Comparison of ENCODE assay signal across 9 mouse cellular contexts in the genomic region with DNA sequence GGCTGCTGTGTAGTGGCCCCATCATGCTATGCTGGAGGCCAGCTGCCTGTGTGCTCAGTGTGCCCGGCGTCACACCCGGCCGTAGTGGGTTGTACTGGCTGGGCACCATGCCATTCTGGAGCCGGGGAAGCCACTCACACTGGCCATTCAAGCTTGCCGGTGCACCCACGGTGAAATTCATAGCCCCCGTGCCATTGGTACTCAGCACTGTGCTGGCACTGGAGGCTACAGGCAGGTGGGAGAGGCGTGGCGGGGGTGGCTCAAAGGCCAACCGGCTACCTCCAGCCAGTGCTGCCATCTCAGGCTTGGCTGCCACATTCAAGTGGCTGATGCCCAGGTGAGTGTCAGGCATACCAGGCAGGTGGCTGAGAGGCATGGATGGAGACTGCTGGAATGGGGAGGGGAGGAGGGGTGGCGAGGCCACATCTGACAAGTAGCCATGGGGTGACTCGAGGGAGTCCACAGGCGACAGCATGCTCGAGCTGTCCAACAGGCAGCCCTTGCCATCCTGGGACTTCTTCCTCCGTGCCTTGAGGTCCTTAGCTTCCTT. TPM values are rescaled to one million over a fixed set of nuclear protein-coding genes. Genes with fewer than 3 reads are reported as not detected.
DNase-seq lines count a peak whose midpoint lies in the region; ATAC-seq and TF ChIP-seq lines count a peak whose summit lies in the region.
"Had no signal": no experiment of that assay in that cellular context is flagged by ENCODE, and none has a peak within 500 bp of the region (broad histone marks: within the 10 kb centered on the region; RNA-seq: fewer than 3 reads in every experiment).

No protein-coding gene starts in this region.

- no peak for TF ChIP-seq CTCF in liver, postnatal 0 days (IDR thresholded peaks at IDR 0.05; ENCODE audit: low read depth)

- ATAC-seq in liver, embryonic 12.5 days = peak; percentile 27; the same call in 1 of the 2 replicates
- no peak for ATAC-seq in liver, postnatal 0 days
- ATAC-seq in hindbrain, embryonic 11.5 days (ENCODE audit: low FRiP score) = no peak
- ATAC-seq in neural tube, embryonic 14.5 days (ENCODE audit: low read depth) = 0 out of 2 replicates have a peak, but pooled peaks have one; percentile 36

- peaks cover 27% of the 10 kb centered on the region for H3K4me1 ChIP-seq in liver, embryonic 12.5 days
- peaks cover 15% of the 10 kb centered on the region for H3K4me1 ChIP-seq in liver, postnatal 0 days (ENCODE audit: insufficient read depth)
- 0 out of 2 replicates have a peak, but pooled peaks cover 2% of the 10 kb centered on the region for H3K4me1 ChIP-seq in hindbrain, embryonic 11.5 days (replicated peaks; ENCODE audit: control insufficient read depth, insufficient read depth, low read length)
- peaks cover 29% of the 10 kb centered on the region for H3K4me1 ChIP-seq in limb, embryonic 10.5 days
- H3K4me1 ChIP-seq in neural tube, embryonic 14.5 days (ENCODE audit: control insufficient read depth, insufficient read depth, low read length) = no peaks in the 10 kb centered on the region

- DNase-seq in liver, postnatal 0 days = no peak
- DNase-seq in hindbrain, embryonic 11.5 days (ENCODE audit: low spot score) = no peak
- no peak for DNase-seq in limb, embryonic 10.5 days (ENCODE audit: low spot score)
- DNase-seq in left cerebral cortex, adult 8-10 months (ENCODE audit: low spot score in 2 of 2) = no peak
- no peak for DNase-seq in heart, postnatal 36 days
- DNase-seq: right cerebral cortex, postnatal 14 days had no signal

- H3K4me3 ChIP-seq in liver, embryonic 12.5 days = no peak overlapping the region
- H3K4me3 ChIP-seq in liver, postnatal 0 days (ENCODE audit: low read depth, low read length) = no peak overlapping the region
- no peak overlapping the region for H3K4me3 ChIP-seq in hindbrain, embryonic 11.5 days (ENCODE audit: low read depth, low read length)
- no peak overlapping the region for H3K4me3 ChIP-seq in limb, embryonic 10.5 days
- no peak overlapping the region for H3K4me3 ChIP-seq in neural tube, embryonic 14.5 days (ENCODE audit: low read depth, low read length)
- H3K4me3 ChIP-seq: heart, embryonic 13.5 days had no signal

- H3K27me3 ChIP-seq in liver, embryonic 12.5 days (replicated peaks) = no peaks in the 10 kb centered on the region
- H3K27me3 ChIP-seq in liver, postnatal 0 days (ENCODE audit: insufficient read depth, low read length) = no peaks in the 10 kb centered on the region
- no peaks in the 10 kb centered on the region for H3K27me3 ChIP-seq in hindbrain, embryonic 11.5 days (ENCODE audit: control insufficient read depth, insufficient read depth, low read length)
- H3K27me3 ChIP-seq in limb, embryonic 10.5 days (ENCODE audit: low read depth, poor library complexity, severe bottlenecking) = no peaks in the 10 kb centered on the region
- H3K27me3 ChIP-seq in neural tube, embryonic 14.5 days (ENCODE audit: control insufficient read depth, insufficient read depth, low read length) = no peaks in the 10 kb centered on the region
- H3K27me3 ChIP-seq: heart, embryonic 13.5 days had no signal

- 0 out of 2 replicates have a peak overlapping the region, but pooled peaks have one; percentile 10 for H3K27ac ChIP-seq in liver, embryonic 12.5 days
- no peak overlapping the region for H3K27ac ChIP-seq in liver, postnatal 0 days (ENCODE audit: low read depth)
- 0 out of 2 replicates have a peak overlapping the region, but pooled peaks have one; percentile 7 for H3K27ac ChIP-seq in hindbrain, embryonic 11.5 days (ENCODE audit: low read depth, low read length)
- H3K27ac ChIP-seq in limb, embryonic 10.5 days = peak overlapping the region; percentile 47
- H3K27ac ChIP-seq in neural tube, embryonic 14.5 days (ENCODE audit: low read depth, low read length) = no peak overlapping the region
- H3K27ac ChIP-seq: heart, embryonic 13.5 days had no signal

- no peaks in the 10 kb centered on the region for H3K9me3 ChIP-seq in liver, embryonic 12.5 days (replicated peaks)
- no peaks in the 10 kb centered on the region for H3K9me3 ChIP-seq in liver, postnatal 0 days (ENCODE audit: low read length)
- no peaks in the 10 kb centered on the region for H3K9me3 ChIP-seq in hindbrain, embryonic 11.5 days (ENCODE audit: control insufficient read depth, low read length)
- H3K9me3 ChIP-seq in limb, embryonic 10.5 days (replicated peaks) = no peaks in the 10 kb centered on the region
- no peaks in the 10 kb centered on the region for H3K9me3 ChIP-seq in neural tube, embryonic 14.5 days (ENCODE audit: control insufficient read depth, low read length)
- H3K9me3 ChIP-seq: heart, embryonic 13.5 days had no signal

- TF ChIP-seq EP300 in liver, postnatal 0 days (IDR thresholded peaks at IDR 0.05; ENCODE audit: low read depth) = no peak

- peaks cover 53% of the 10 kb centered on the region for H3K36me3 ChIP-seq in liver, embryonic 12.5 days
- peaks cover 47% of the 10 kb centered on the region for H3K36me3 ChIP-seq in liver, postnatal 0 days (replicated peaks; ENCODE audit: insufficient read depth, low read length)
- H3K36me3 ChIP-seq in hindbrain, embryonic 11.5 days (ENCODE audit: control insufficient read depth, insufficient read depth, low read length) = peaks cover 36% of the 10 kb centered on the region
- peaks cover 68% of the 10 kb centered on the region for H3K36me3 ChIP-seq in limb, embryonic 10.5 days
- peaks cover 23% of the 10 kb centered on the region for H3K36me3 ChIP-seq in neural tube, embryonic 14.5 days (ENCODE audit: control insufficient read depth, insufficient read depth, low read length)

- no peak overlapping the region for H3K4me2 ChIP-seq in liver, embryonic 12.5 days
- no peak overlapping the region for H3K4me2 ChIP-seq in liver, postnatal 0 days (ENCODE audit: low read depth, low read length)
- no peak overlapping the region for H3K4me2 ChIP-seq in hindbrain, embryonic 11.5 days (replicated peaks; ENCODE audit: low read depth, low read length)
- no peak overlapping the region for H3K4me2 ChIP-seq in neural tube, embryonic 14.5 days (ENCODE audit: low read depth, low read length)
- H3K4me2 ChIP-seq: heart, embryonic 13.5 days had no signal

- intact Hi-C loops in heart, postnatal 36 days (cut with DNase I) = no loop called here

- no peak overlapping the region for H3K9ac ChIP-seq in liver, embryonic 12.5 days
- no peak overlapping the region for H3K9ac ChIP-seq in liver, postnatal 0 days (replicated peaks)
- H3K9ac ChIP-seq in hindbrain, embryonic 11.5 days (ENCODE audit: low read depth, low read length) = 0 out of 2 replicates have a peak overlapping the region, but pooled peaks have one; percentile 16
- H3K9ac ChIP-seq in neural tube, embryonic 14.5 days (replicated peaks; ENCODE audit: low read depth, low read length) = 0 out of 2 replicates have a peak overlapping the region, but pooled peaks have one; percentile 3
- H3K9ac ChIP-seq: heart, embryonic 13.5 days had no signal

- WGBS in liver, embryonic 12.5 days (ENCODE audit: insufficient replicate concordance) = 83% methylated on average over 16 of the region's 16 CpGs
- WGBS in liver, postnatal 0 days (ENCODE audit: insufficient replicate concordance) = 82% methylated on average over 16 of the region's 16 CpGs
- WGBS in hindbrain, embryonic 11.5 days = 91% methylated on average over 16 of the region's 16 CpGs
- 88% methylated on average over 16 of the region's 16 CpGs for WGBS in limb, embryonic 10.5 days
- WGBS in neural tube, embryonic 14.5 days = 84% methylated on average over 16 of the region's 16 CpGs

RNA-seq across cellular contexts. Expression of gene Sec16a, which starts 15.2 kb away (rescaled TPM):
- polyA plus RNA-seq in liver, embryonic 12.5 days (2016; fragmentation: Nextera tagmentation; extraction: Ambion mirVana) = 13.0 and 14.4 TPM in 2 replicates
- polyA plus RNA-seq in liver, postnatal 0 days (2015; fragmentation: Nextera tagmentation; extraction: Ambion mirVana) = 7.8 and 8.0 TPM in 2 replicates
- 29.6 and 31.2 TPM in 2 replicates for polyA plus RNA-seq in hindbrain, embryonic 11.5 days (2014; fragmentation: Nextera tagmentation; extraction: Ambion mirVana)
- 29.4 and 37.1 TPM in 2 replicates for polyA plus RNA-seq in limb, embryonic 10.5 days (2016; fragmentation: Nextera tagmentation; extraction: Ambion mirVana)
- 27.2 and 35.2 TPM in 2 replicates for polyA plus RNA-seq in neural tube, embryonic 14.5 days (2014; fragmentation: Nextera tagmentation; extraction: Ambion mirVana)
- total RNA-seq in left cerebral cortex, adult 8-10 months (2022) = 10 to 100 TPM; 41.2 to 50.9 (median 43.0) TPM
- total RNA-seq in heart, postnatal 36 days (2021) = 10 to 100 TPM; 36.9 to 39.1 TPM

RNA-seq across cellular contexts. Expression of gene Inpp5e, which starts 51.2 kb away (rescaled TPM):
- polyA plus RNA-seq in liver, embryonic 12.5 days (2016; fragmentation: Nextera tagmentation; extraction: Ambion mirVana) = 10.1 and 12.3 TPM in 2 replicates
- 3.3 and 3.4 TPM in 2 replicates for polyA plus RNA-seq in liver, postnatal 0 days (2015; fragmentation: Nextera tagmentation; extraction: Ambion mirVana)
- 23.1 and 23.9 TPM in 2 replicates for polyA plus RNA-seq in hindbrain, embryonic 11.5 days (2014; fragmentation: Nextera tagmentation; extraction: Ambion mirVana)
- 30.6 and 35.3 TPM in 2 replicates for polyA plus RNA-seq in limb, embryonic 10.5 days (2016; fragmentation: Nextera tagmentation; extraction: Ambion mirVana)
- 21.3 and 24.4 TPM in 2 replicates for polyA plus RNA-seq in neural tube, embryonic 14.5 days (2014; fragmentation: Nextera tagmentation; extraction: Ambion mirVana)
- total RNA-seq in left cerebral cortex, adult 8-10 months (2022) = 10 to 100 TPM; 23.8 to 29.1 (median 25.7) TPM
- total RNA-seq in heart, postnatal 36 days (2021) = 10 to 100 TPM; 13.8 to 15.4 TPM

RNA-seq across cellular contexts. Expression of gene Notch1, which starts 56.3 kb away (rescaled TPM):
- polyA plus RNA-seq in liver, embryonic 12.5 days (2016; fragmentation: Nextera tagmentation; extraction: Ambion mirVana) = 4.1 and 4.4 TPM in 2 replicates
- polyA plus RNA-seq in liver, postnatal 0 days (2015; fragmentation: Nextera tagmentation; extraction: Ambion mirVana) = 2.0 and 2.1 TPM in 2 replicates
- 48.9 and 66.8 TPM in 2 replicates for polyA plus RNA-seq in hindbrain, embryonic 11.5 days (2014; fragmentation: Nextera tagmentation; extraction: Ambion mirVana)
- 8.5 and 11.8 TPM in 2 replicates for polyA plus RNA-seq in limb, embryonic 10.5 days (2016; fragmentation: Nextera tagmentation; extraction: Ambion mirVana)
- polyA plus RNA-seq in neural tube, embryonic 14.5 days (2014; fragmentation: Nextera tagmentation; extraction: Ambion mirVana) = 20.8 and 26.6 TPM in 2 replicates
- total RNA-seq in left cerebral cortex, adult 8-10 months (2022) = 10 to 100 TPM; 23.3 to 28.8 (median 26.6) TPM
- total RNA-seq in heart, postnatal 36 days (2021) = 10 to 100 TPM; 29.5 to 34.0 TPM

Comparison
In these comparisons a context has a peak if more than half of its experiments do, and no peak if none do; other contexts are left out.
1. ATAC-seq: peak in liver, embryonic 12.5 days (single experiment) and neural tube, embryonic 14.5 days (single experiment); none in liver, postnatal 0 days (single experiment) and hindbrain, embryonic 11.5 days (single experiment).
2. H3K27ac ChIP-seq: peak in liver, embryonic 12.5 days (single experiment), hindbrain, embryonic 11.5 days (single experiment) and limb, embryonic 10.5 days (single experiment); none in liver, postnatal 0 days (single experiment) and neural tube, embryonic 14.5 days (single experiment).
3. H3K9ac ChIP-seq: peak in hindbrain, embryonic 11.5 days (single experiment) and neural tube, embryonic 14.5 days (single experiment); none in liver, embryonic 12.5 days (single experiment) and liver, postnatal 0 days (single experiment).